Mouse (Mus musculus): ENCODE measurements around the gene Zfp706. TPM values are rescaled to one million over a fixed set of nuclear protein-coding genes. Genes with fewer than 3 reads are reported as not detected.
A peak's percentile ranks its signal among the peaks of the same experiment; 100 is the strongest.

Zfp706 gene
- polyA plus RNA-seq, 1 experiment from 2014 or later = 460 TPM

- 86% methylated on average over 2 of the region's 2 CpGs for WGBS
- no peak overlapping the region for H3K27ac ChIP-seq
- H3K9me3 ChIP-seq = no peaks in the 10 kb centered on the region
- H3K36me3 ChIP-seq = no peaks in the 10 kb centered on the region
- no peak for DNase-seq (ENCODE audit: low spot score)
- H3K4me3 ChIP-seq = no peak overlapping the region
- H3K4me1 ChIP-seq (replicated peaks) = peaks cover 9% of the 10 kb centered on the region
- H3K27me3 ChIP-seq (ENCODE audit: insufficient read depth, poor library complexity, severe bottlenecking) = no peaks in the 10 kb centered on the region
Measured at GRCm38 (mm10) chr15:37033431-37033830, 25.9 kb upstream of the Zfp706 start.

- 36% methylated on average over 6 of the region's 6 CpGs for WGBS
- Histone ChIP-seq H3K27me3 (ENCODE audit: insufficient read depth, poor library complexity, severe bottlenecking) (no peaks in the 10 kb centered on the region), H3K36me3 (no peaks in the 10 kb centered on the region), H3K27ac (no peak overlapping the region), H3K4me3 (no peak overlapping the region), H3K9me3 (no peaks in the 10 kb centered on the region), H3K4me1 (replicated peaks) (peaks cover 9% of the 10 kb centered on the region)
- no peak for DNase-seq (ENCODE audit: low spot score)
Measured at GRCm38 (mm10) chr15:37031334-37032150, 24.0 kb upstream of the Zfp706 start.

GRCm38 (mm10) chr15:37030929-37031328, 23.4 kb upstream of the Zfp706 start:
- WGBS = 87% methylated on average over 3 of the region's 3 CpGs
- Histone ChIP-seq H3K9me3 (no peaks in the 10 kb centered on the region), H3K4me1 (replicated peaks) (peaks cover 9% of the 10 kb centered on the region), H3K4me3 (no peak overlapping the region), H3K27me3 (ENCODE audit: insufficient read depth, poor library complexity, severe bottlenecking) (no peaks in the 10 kb centered on the region), H3K27ac (no peak overlapping the region), H3K36me3 (no peaks in the 10 kb centered on the region)
- DNase-seq (ENCODE audit: low spot score) = no peak

- Histone ChIP-seq H3K4me3 (no peak overlapping the region), H3K9me3 (no peaks in the 10 kb centered on the region), H3K27me3 (ENCODE audit: insufficient read depth, poor library complexity, severe bottlenecking) (no peaks in the 10 kb centered on the region), H3K36me3 (no peaks in the 10 kb centered on the region), H3K27ac (no peak overlapping the region), H3K4me1 (replicated peaks) (peaks cover 9% of the 10 kb centered on the region)
- DNase-seq (ENCODE audit: low spot score) = no peak
Measured at GRCm38 (mm10) chr15:37027956-37028355, 20.4 kb upstream of the Zfp706 start.

- no peak overlapping the region for H3K27ac ChIP-seq
- no peaks in the 10 kb centered on the region for H3K27me3 ChIP-seq (ENCODE audit: insufficient read depth, poor library complexity, severe bottlenecking)
- no peak overlapping the region for H3K4me3 ChIP-seq
- DNase-seq (ENCODE audit: low spot score) = no peak
- no peaks in the 10 kb centered on the region for H3K36me3 ChIP-seq
- 92% methylated on average over 4 of the region's 4 CpGs for WGBS
- peaks cover 4% of the 10 kb centered on the region for H3K4me1 ChIP-seq (replicated peaks)
- H3K9me3 ChIP-seq = no peaks in the 10 kb centered on the region
Measured at GRCm38 (mm10) chr15:37026458-37026857, 18.9 kb upstream of the Zfp706 start.

- Histone ChIP-seq H3K4me1 (replicated peaks) (no peaks in the 10 kb centered on the region), H3K9me3 (no peaks in the 10 kb centered on the region), H3K27ac (no peak overlapping the region), H3K27me3 (ENCODE audit: insufficient read depth, poor library complexity, severe bottlenecking) (no peaks in the 10 kb centered on the region), H3K4me3 (no peak overlapping the region), H3K36me3 (no peaks in the 10 kb centered on the region)
- DNase-seq (ENCODE audit: low spot score) = no peak
Measured at GRCm38 (mm10) chr15:37020581-37021245, 13.1 kb upstream of the Zfp706 start.

GRCm38 (mm10) chr15:37019434-37019833, 11.9 kb upstream of the Zfp706 start:
- 76% methylated on average over 3 of the region's 3 CpGs for WGBS
- H3K27ac ChIP-seq = no peak overlapping the region
- H3K9me3 ChIP-seq = no peaks in the 10 kb centered on the region
- H3K4me1 ChIP-seq (replicated peaks) = no peaks in the 10 kb centered on the region
- no peak overlapping the region for H3K4me3 ChIP-seq
- no peaks in the 10 kb centered on the region for H3K27me3 ChIP-seq (ENCODE audit: insufficient read depth, poor library complexity, severe bottlenecking)
- H3K36me3 ChIP-seq = no peaks in the 10 kb centered on the region
- DNase-seq (ENCODE audit: low spot score) = no peak

GRCm38 (mm10) chr15:37011897-37012296, 4.3 kb upstream of the Zfp706 start:
- H3K36me3 ChIP-seq = no peaks in the 10 kb centered on the region
- no peaks in the 10 kb centered on the region for H3K9me3 ChIP-seq
- H3K4me1 ChIP-seq (replicated peaks) = peaks cover 18% of the 10 kb centered on the region
- 93% methylated on average over 7 of the region's 7 CpGs for WGBS
- no peak overlapping the region for H3K27ac ChIP-seq
- H3K27me3 ChIP-seq (ENCODE audit: insufficient read depth, poor library complexity, severe bottlenecking) = no peaks in the 10 kb centered on the region
- H3K4me3 ChIP-seq = no peak overlapping the region
- no peak for DNase-seq (ENCODE audit: low spot score)

GRCm38 (mm10) chr15:37011316-37011715, 3.7 kb upstream of the Zfp706 start:
- H3K36me3 ChIP-seq = no peaks in the 10 kb centered on the region
- H3K27me3 ChIP-seq (ENCODE audit: insufficient read depth, poor library complexity, severe bottlenecking) = no peaks in the 10 kb centered on the region
- no peaks in the 10 kb centered on the region for H3K9me3 ChIP-seq
- no peak for DNase-seq (ENCODE audit: low spot score)
- H3K27ac ChIP-seq = no peak overlapping the region
- 78% methylated on average over 3 of the region's 3 CpGs for WGBS
- no peak overlapping the region for H3K4me3 ChIP-seq
- peaks cover 18% of the 10 kb centered on the region for H3K4me1 ChIP-seq (replicated peaks)

- Histone ChIP-seq H3K4me1 (replicated peaks) (peaks cover 35% of the 10 kb centered on the region), H3K4me3 (no peak overlapping the region; the same call in 1 of the 2 replicates), H3K9me3 (no peaks in the 10 kb centered on the region), H3K36me3 (peaks cover 16% of the 10 kb centered on the region), H3K27me3 (ENCODE audit: insufficient read depth, poor library complexity, severe bottlenecking) (no peaks in the 10 kb centered on the region), H3K27ac (peak overlapping the region; percentile 99)
- DNase-seq (ENCODE audit: low spot score) = no peak
Measured at GRCm38 (mm10) chr15:37008546-37008945, 973 bp upstream of the Zfp706 start.

GRCm38 (mm10) chr15:37007959-37008419, 416 bp upstream of the Zfp706 start:
- Histone ChIP-seq H3K4me1 (replicated peaks) (peaks cover 35% of the 10 kb centered on the region), H3K4me3 (peak overlapping the region; percentile 86), H3K27ac (peak overlapping the region; percentile 99), H3K36me3 (peaks cover 21% of the 10 kb centered on the region), H3K9me3 (no peaks in the 10 kb centered on the region), H3K27me3 (ENCODE audit: insufficient read depth, poor library complexity, severe bottlenecking) (no peaks in the 10 kb centered on the region)
- peak; percentile 20 for DNase-seq (ENCODE audit: low spot score)
- WGBS = 31% methylated on average over 8 of the region's 8 CpGs

- Histone ChIP-seq H3K9me3 (no peaks in the 10 kb centered on the region), H3K4me3 (peak overlapping the region; percentile 86), H3K4me1 (replicated peaks) (peaks cover 35% of the 10 kb centered on the region), H3K27me3 (ENCODE audit: insufficient read depth, poor library complexity, severe bottlenecking) (no peaks in the 10 kb centered on the region), H3K36me3 (peaks cover 35% of the 10 kb centered on the region), H3K27ac (peak overlapping the region; percentile 99)
- no peak for DNase-seq (ENCODE audit: low spot score)
- under 1% methylated on average over 48 of the region's 48 CpGs for WGBS
Measured at GRCm38 (mm10) chr15:37006475-37007164, 953 bp downstream of the Zfp706 start.

All from hindbrain, embryonic 10.5 days (tissue).